Mouse (Mus musculus): ENCODE data around the gene Zfyve9. TPM values are rescaled to one million over a fixed set of nuclear protein-coding genes. Genes with fewer than 3 reads are reported as not detected.
A peak's percentile ranks its signal among the peaks of the same experiment; 100 is the strongest.

The Zfyve9 gene
- total and polyA plus RNA-seq, 3 experiments, result 5.1 to 29.9 (median 25.2) TPM

DNA sequence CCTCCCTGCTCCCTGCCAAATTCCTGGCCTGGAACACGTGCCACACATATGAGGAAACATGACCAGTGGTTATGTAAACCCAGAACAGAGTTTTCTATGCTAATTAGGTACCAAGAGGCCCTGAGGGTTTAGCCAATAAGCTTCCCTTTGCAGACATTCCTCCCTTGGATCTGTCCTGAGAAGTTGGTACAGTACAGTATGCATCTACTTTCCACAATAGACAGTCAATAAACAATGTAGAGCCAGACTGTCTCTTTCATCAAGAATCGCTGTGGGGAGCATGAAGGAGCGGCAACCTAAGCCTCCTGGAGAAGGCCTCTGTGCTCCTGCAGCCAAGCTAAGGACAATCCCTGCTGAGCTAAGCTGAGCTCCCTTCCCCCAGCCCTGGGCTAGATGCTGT lies 94.4 kb downstream of the Zfyve9 start:
- Histone ChIP-seq H3K9ac (ENCODE audit: low read depth, low read length) (no peak overlapping the region), H3K4me1 (ENCODE audit: control insufficient read depth, insufficient read depth, low read length) (no peaks in the 10 kb centered on the region), H3K79me2 (replicated peaks; ENCODE audit: control insufficient read depth, insufficient read depth, low read length) (no peaks in the 10 kb centered on the region), H3K27me3 (ENCODE audit: control insufficient read depth, insufficient read depth, low read length) (no peaks in the 10 kb centered on the region), H3K4me3 (no peak overlapping the region), H3K27ac (no peak overlapping the region), H3K36me3 (ENCODE audit: control insufficient read depth, insufficient read depth, low read length) (no peaks in the 10 kb centered on the region)
- WGBS, result 77% methylated on average over 3 of the region's 3 CpGs
- no peak for DNase-seq
- no peak for TF ChIP-seq CTCF (IDR thresholded peaks at IDR 0.05)
- intact Hi-C loops (cut with DNase I), result no loop called here

DNA sequence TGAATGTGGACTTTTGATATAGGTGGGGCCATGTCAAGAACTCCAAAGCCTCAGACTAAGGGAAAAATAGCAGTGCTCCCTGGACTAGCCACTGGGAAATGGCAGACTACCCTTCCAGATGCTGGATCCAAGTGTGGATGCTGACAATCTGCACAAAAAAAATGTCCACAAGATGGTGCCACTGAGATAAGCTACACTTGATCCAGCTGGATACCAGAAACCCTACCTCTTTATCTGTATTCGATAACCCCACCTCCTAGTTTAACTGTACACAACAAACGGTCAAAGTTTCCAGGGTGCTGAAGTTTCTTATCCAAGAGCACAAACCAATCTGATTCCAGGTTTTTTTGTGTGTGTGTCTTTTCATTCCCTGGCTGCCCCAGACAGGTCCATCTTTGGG lies 116.2 kb downstream of the Zfyve9 start:
- no peaks in the 10 kb centered on the region for H3K4me1 ChIP-seq (ENCODE audit: control insufficient read depth, insufficient read depth, low read length)
- no peak overlapping the region for H3K27ac ChIP-seq
- no peak overlapping the region for H3K4me3 ChIP-seq
- 63% methylated on average over 2 of the region's 2 CpGs for WGBS
- intact Hi-C loops (cut with DNase I), result no loop called here
- H3K79me2 ChIP-seq (replicated peaks; ENCODE audit: control insufficient read depth, insufficient read depth, low read length), result no peaks in the 10 kb centered on the region
- H3K27me3 ChIP-seq (ENCODE audit: control insufficient read depth, insufficient read depth, low read length), result no peaks in the 10 kb centered on the region
- H3K9ac ChIP-seq (ENCODE audit: low read depth, low read length), result no peak overlapping the region
- no peak for TF ChIP-seq POLR2A (IDR thresholded peaks at IDR 0.05; ENCODE audit: insufficient read depth, low read depth, low read length)
- TF ChIP-seq CTCF (IDR thresholded peaks at IDR 0.05), result peak; percentile 57
- H3K36me3 ChIP-seq (ENCODE audit: control insufficient read depth, insufficient read depth, low read length), result no peaks in the 10 kb centered on the region
- no peak for DNase-seq

DNA sequence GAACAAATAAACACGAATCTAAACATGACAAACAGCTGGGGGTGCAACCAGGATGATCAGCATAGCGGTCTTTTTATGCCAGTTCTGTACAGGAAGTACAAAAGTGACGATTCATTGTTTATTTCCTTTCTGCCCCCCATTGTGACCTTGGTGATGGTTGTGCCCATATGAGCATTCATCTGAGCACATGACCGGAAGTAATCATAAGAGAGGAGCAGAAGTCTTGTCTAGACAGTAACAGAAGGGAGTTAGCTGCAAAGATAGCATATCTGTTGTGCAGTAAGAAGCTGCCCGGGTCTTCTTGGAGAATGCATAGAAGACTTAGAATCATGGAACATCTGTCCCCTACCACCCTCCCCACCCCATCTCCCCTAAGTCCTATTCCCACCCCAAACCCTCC lies 141.8 kb downstream of the Zfyve9 start:
- H3K4me1 ChIP-seq (ENCODE audit: control insufficient read depth, insufficient read depth, low read length), result no peaks in the 10 kb centered on the region
- H3K9ac ChIP-seq (ENCODE audit: low read depth, low read length), result no peak overlapping the region
- no peaks in the 10 kb centered on the region for H3K79me2 ChIP-seq (replicated peaks; ENCODE audit: control insufficient read depth, insufficient read depth, low read length)
- no peak for DNase-seq
- no peak overlapping the region for H3K27ac ChIP-seq
- intact Hi-C loops (cut with DNase I), result no loop called here
- TF ChIP-seq EP300 (IDR thresholded peaks at IDR 0.05; ENCODE audit: insufficient read depth, low read depth, low read length) (no peak), POLR2A (IDR thresholded peaks at IDR 0.05; ENCODE audit: insufficient read depth, low read depth, low read length) (no peak), CTCF (IDR thresholded peaks at IDR 0.05) (no peak)
- WGBS, result 41% methylated on average over 5 of the region's 5 CpGs
- H3K4me3 ChIP-seq, result no peak overlapping the region
- H3K27me3 ChIP-seq (ENCODE audit: control insufficient read depth, insufficient read depth, low read length), result no peaks in the 10 kb centered on the region
- H3K36me3 ChIP-seq (ENCODE audit: control insufficient read depth, insufficient read depth, low read length), result no peaks in the 10 kb centered on the region

DNA sequence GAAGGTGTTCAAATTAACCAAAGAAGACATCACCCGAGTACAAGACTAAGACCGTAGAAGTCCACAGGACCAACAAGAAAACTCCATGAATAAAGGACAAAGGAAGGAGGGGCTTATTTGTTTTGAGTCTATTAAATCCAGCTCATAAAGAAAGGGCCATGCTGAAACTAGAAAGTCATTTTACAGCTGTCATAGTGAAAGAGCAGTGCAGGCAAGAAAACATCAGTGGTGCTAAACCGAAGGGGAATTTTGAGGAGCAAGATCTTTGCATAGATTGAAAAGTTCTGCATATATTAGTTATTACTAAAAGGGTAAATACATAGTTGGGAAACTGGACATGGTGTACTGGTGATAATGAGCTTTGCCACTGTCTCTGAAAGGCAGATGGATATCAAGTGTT lies 142.9 kb downstream of the Zfyve9 start:
- H3K27ac ChIP-seq, result no peak overlapping the region
- H3K4me1 ChIP-seq (ENCODE audit: control insufficient read depth, insufficient read depth, low read length), result no peaks in the 10 kb centered on the region
- H3K79me2 ChIP-seq (replicated peaks; ENCODE audit: control insufficient read depth, insufficient read depth, low read length), result no peaks in the 10 kb centered on the region
- DNase-seq, result no peak
- no peak for TF ChIP-seq CTCF (IDR thresholded peaks at IDR 0.05)
- no peak for TF ChIP-seq EP300 (IDR thresholded peaks at IDR 0.05; ENCODE audit: insufficient read depth, low read depth, low read length)
- TF ChIP-seq POLR2A (IDR thresholded peaks at IDR 0.05; ENCODE audit: insufficient read depth, low read depth, low read length), result no peak
- no peaks in the 10 kb centered on the region for H3K36me3 ChIP-seq (ENCODE audit: control insufficient read depth, insufficient read depth, low read length)
- intact Hi-C loops (cut with DNase I), result no loop called here
- no peak overlapping the region for H3K9ac ChIP-seq (ENCODE audit: low read depth, low read length)
- WGBS, result 91% methylated on average over 3 of the region's 3 CpGs
- no peak overlapping the region for H3K4me3 ChIP-seq
- no peaks in the 10 kb centered on the region for H3K27me3 ChIP-seq (ENCODE audit: control insufficient read depth, insufficient read depth, low read length)

DNA sequence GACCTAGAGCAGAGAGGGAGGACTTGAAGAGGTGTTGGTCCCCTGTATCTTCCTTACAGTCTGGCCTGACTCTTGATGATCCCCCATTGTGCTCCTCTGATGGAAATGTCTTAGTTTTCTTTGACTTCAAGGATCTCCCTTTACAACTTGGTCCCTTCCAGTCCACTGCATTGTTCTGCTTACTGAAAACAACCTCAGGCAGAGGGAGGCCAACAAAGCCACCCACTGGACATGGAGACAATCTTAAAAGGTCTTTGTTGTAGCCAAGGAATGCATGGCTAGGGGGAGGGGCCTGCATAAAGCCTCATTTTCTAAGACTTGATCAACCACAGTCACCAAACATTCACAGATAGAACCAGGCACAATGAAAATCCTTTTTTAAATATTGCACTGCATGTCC lies 145.5 kb downstream of the Zfyve9 start:
- intact Hi-C loops (cut with DNase I), result no loop called here
- TF ChIP-seq EP300 (IDR thresholded peaks at IDR 0.05; ENCODE audit: insufficient read depth, low read depth, low read length) (no peak), POLR2A (IDR thresholded peaks at IDR 0.05; ENCODE audit: insufficient read depth, low read depth, low read length) (no peak), CTCF (IDR thresholded peaks at IDR 0.05) (no peak)
- H3K4me1 ChIP-seq (ENCODE audit: control insufficient read depth, insufficient read depth, low read length), result no peaks in the 10 kb centered on the region
- H3K27ac ChIP-seq, result no peak overlapping the region
- DNase-seq, result no peak
- no peaks in the 10 kb centered on the region for H3K36me3 ChIP-seq (ENCODE audit: control insufficient read depth, insufficient read depth, low read length)
- no peaks in the 10 kb centered on the region for H3K27me3 ChIP-seq (ENCODE audit: control insufficient read depth, insufficient read depth, low read length)
- H3K79me2 ChIP-seq (replicated peaks; ENCODE audit: control insufficient read depth, insufficient read depth, low read length), result no peaks in the 10 kb centered on the region
- no peak overlapping the region for H3K4me3 ChIP-seq
- H3K9ac ChIP-seq (ENCODE audit: low read depth, low read length), result no peak overlapping the region

DNA sequence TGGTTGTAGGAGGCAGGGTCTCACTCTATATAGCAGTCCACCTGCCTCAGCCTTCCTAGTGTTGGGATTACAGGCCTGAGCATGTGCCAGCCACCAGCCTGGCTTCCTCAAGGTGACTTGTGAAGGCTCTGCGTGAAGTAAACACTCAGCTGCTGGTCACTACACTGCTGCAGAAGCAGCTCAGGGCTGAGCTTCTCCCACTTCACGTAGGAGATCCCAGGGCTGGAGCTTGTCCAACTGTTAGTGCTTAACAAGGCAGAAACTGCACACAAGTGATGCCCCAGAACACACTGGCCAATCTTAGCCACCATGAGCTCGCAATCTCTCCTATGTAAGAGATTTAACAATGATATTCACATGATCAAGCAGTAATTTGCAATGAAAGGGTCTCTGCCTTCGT lies 145.9 kb downstream of the Zfyve9 start:
- intact Hi-C loops (cut with DNase I), result no loop called here
- H3K36me3 ChIP-seq (ENCODE audit: control insufficient read depth, insufficient read depth, low read length), result no peaks in the 10 kb centered on the region
- no peak overlapping the region for H3K9ac ChIP-seq (ENCODE audit: low read depth, low read length)
- DNase-seq, result no peak
- no peak overlapping the region for H3K4me3 ChIP-seq
- H3K27me3 ChIP-seq (ENCODE audit: control insufficient read depth, insufficient read depth, low read length), result no peaks in the 10 kb centered on the region
- whole genome bisulfite sequencing, result 77% methylated on average over 4 of the region's 4 CpGs
- no peak overlapping the region for H3K27ac ChIP-seq
- H3K4me1 ChIP-seq (ENCODE audit: control insufficient read depth, insufficient read depth, low read length), result no peaks in the 10 kb centered on the region
- no peaks in the 10 kb centered on the region for H3K79me2 ChIP-seq (replicated peaks; ENCODE audit: control insufficient read depth, insufficient read depth, low read length)
- TF ChIP-seq POLR2A (IDR thresholded peaks at IDR 0.05; ENCODE audit: insufficient read depth, low read depth, low read length), result no peak
- TF ChIP-seq EP300 (IDR thresholded peaks at IDR 0.05; ENCODE audit: insufficient read depth, low read depth, low read length), result no peak
- no peak for TF ChIP-seq CTCF (IDR thresholded peaks at IDR 0.05)

DNA sequence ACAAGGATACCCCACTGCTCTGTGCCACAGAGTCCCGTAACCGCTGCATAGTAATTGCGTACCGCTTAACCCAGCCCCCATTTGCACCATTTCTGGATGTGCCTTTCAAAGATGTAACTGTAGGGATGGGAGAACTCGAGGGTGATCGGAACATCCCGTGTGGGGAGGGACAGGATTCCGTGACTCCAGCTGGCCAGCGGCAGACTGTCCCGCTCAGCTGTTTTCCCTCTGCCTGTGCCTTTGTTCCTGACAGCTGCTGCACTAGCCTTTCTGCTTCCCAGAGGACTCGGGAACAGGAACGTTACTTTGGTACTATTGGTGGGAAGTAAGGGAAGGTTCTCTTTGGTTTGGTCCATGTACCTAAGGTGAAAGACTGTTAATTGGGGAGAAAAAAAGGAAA lies 146.9 kb downstream of the Zfyve9 start:
- H3K27me3 ChIP-seq (ENCODE audit: control insufficient read depth, insufficient read depth, low read length), result no peaks in the 10 kb centered on the region
- no peak overlapping the region for H3K27ac ChIP-seq
- no peak for DNase-seq
- WGBS, result 82% methylated on average over 12 of the region's 12 CpGs
- no peaks in the 10 kb centered on the region for H3K79me2 ChIP-seq (replicated peaks; ENCODE audit: control insufficient read depth, insufficient read depth, low read length)
- H3K4me3 ChIP-seq, result no peak overlapping the region
- no peaks in the 10 kb centered on the region for H3K36me3 ChIP-seq (ENCODE audit: control insufficient read depth, insufficient read depth, low read length)
- no peak for TF ChIP-seq CTCF (IDR thresholded peaks at IDR 0.05)
- no peak for TF ChIP-seq EP300 (IDR thresholded peaks at IDR 0.05; ENCODE audit: insufficient read depth, low read depth, low read length)
- no peak for TF ChIP-seq POLR2A (IDR thresholded peaks at IDR 0.05; ENCODE audit: insufficient read depth, low read depth, low read length)
- H3K4me1 ChIP-seq (ENCODE audit: control insufficient read depth, insufficient read depth, low read length), result no peaks in the 10 kb centered on the region
- H3K9ac ChIP-seq (ENCODE audit: low read depth, low read length), result no peak overlapping the region
- intact Hi-C loops (cut with DNase I), result no loop called here
